Mouse (Mus musculus) ZHBTc4 (cell line): ENCODE data around the gene Hamp2.
"Not testable (repeated sequence)": the region's sequence is repeated elsewhere in the genome, so short reads cannot be mapped to it uniquely, and the experiment has no call there.

Experiments
- DNase-seq: peaks from one replicate; pipeline ENCODE4 v3.0.0-alpha.2; 2011; ENCODE audit warnings: low read depth, low spot score

Hamp2 gene

GRCm38 (mm10) chr7:30924581-30924980 lies at the start of gene Hamp2:
Hamp2 (minus strand) TSS chr7:30924681.
- not testable (repeated sequence) for DNase-seq

- peak; percentile 95 for DNase-seq
These were observed 49.2 kb upstream of the Hamp2 start, which contains the start of gene Fam187b for GRCm38 (mm10) chr7:30973501-30974289. Fam187b (plus strand) TSS chr7:30973790.

- DNase-seq = peak; percentile 70
These were observed 48.7 kb upstream of the Hamp2 start, which contains the start of gene Lsr for GRCm38 (mm10) chr7:30973251-30973500. Lsr (minus strand) TSS chr7:30973464.

- no peak for DNase-seq
These were observed 48.2 kb upstream of the Hamp2 start for GRCm38 (mm10) chr7:30972426-30973250.

GRCm38 (mm10) chr7:30971901-30972300 lies 47.4 kb upstream of the Hamp2 start:
- DNase-seq = no peak

- no peak for DNase-seq
These were observed 44.7 kb upstream of the Hamp2 start for GRCm38 (mm10) chr7:30969174-30969573.

GRCm38 (mm10) chr7:30968611-30969010 lies 44.1 kb upstream of the Hamp2 start:
- DNase-seq = no peak

- DNase-seq = no peak
These were observed 42.2 kb upstream of the Hamp2 start for GRCm38 (mm10) chr7:30966657-30967056.

GRCm38 (mm10) chr7:30965677-30966076 lies 41.2 kb upstream of the Hamp2 start:
- no peak for DNase-seq

GRCm38 (mm10) chr7:30964366-30964765 lies 39.9 kb upstream of the Hamp2 start:
- DNase-seq = no peak

- no peak for DNase-seq
These were observed 38.4 kb upstream of the Hamp2 start for GRCm38 (mm10) chr7:30962862-30963261.

- DNase-seq = peak; percentile 61
These were observed 35.4 kb upstream of the Hamp2 start for GRCm38 (mm10) chr7:30959786-30960349.

GRCm38 (mm10) chr7:30958866-30959487 lies 34.5 kb upstream of the Hamp2 start:
- DNase-seq = no peak

- DNase-seq = peak; percentile 61
These were observed 33.8 kb upstream of the Hamp2 start for GRCm38 (mm10) chr7:30958109-30958865.

GRCm38 (mm10) chr7:30957367-30957783 lies 32.9 kb upstream of the Hamp2 start:
- peak; percentile 94 for DNase-seq

GRCm38 (mm10) chr7:30956756-30957366 lies 32.4 kb upstream of the Hamp2 start, which contains the start of gene Usf2:
Usf2 (minus strand) TSS chr7:30956803.
- peak; percentile 88 for DNase-seq

GRCm38 (mm10) chr7:30956357-30956751 lies 31.9 kb upstream of the Hamp2 start:
- DNase-seq = no peak

- DNase-seq = peak; percentile 85
These were observed 31.3 kb upstream of the Hamp2 start for GRCm38 (mm10) chr7:30955584-30956356.

GRCm38 (mm10) chr7:30954971-30955520 lies 30.6 kb upstream of the Hamp2 start:
- DNase-seq = no peak

GRCm38 (mm10) chr7:30954036-30954435 lies 29.6 kb upstream of the Hamp2 start:
- DNase-seq = no peak
